Mouse (Mus musculus) erythroblast, embryonic 14.5 days (primary cell): ENCODE measurements around the gene Gm44503.

Experiments used
- GATA1 ChIP-seq: IDR thresholded peaks from 2 replicates; pipeline ENCODE4 v1.6.1; 2012; ENCODE audit warnings: low read length, inconsistent platforms, mixed read lengths
- TAL1 ChIP-seq: IDR thresholded peaks from 3 replicates; pipeline ENCODE4 v1.6.1; 2012; ENCODE audit warnings: low read length, inconsistent platforms, mixed read lengths

DNA sequence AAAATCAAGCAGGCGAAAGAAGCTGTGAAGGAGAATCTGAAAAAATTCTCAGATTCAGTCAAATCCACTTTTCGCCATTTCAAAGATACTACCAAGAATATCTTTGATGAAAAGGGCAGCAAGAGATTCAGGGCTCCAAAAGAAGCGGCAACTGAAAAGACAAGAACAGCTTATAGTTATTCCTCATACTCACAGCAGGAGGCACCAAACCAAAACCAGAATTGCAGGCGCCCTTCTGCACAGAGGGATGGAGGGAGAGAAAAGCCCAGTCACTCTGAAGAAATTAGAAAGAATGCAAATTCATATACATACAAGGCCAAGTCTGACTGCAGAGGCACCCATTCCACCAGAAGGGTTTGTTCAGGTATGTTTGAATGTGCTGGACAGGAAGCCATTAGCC, 54.0 kb downstream of the Gm44503 start:
- TF ChIP-seq GATA1 (no peak), TAL1 (no peak)
